Mouse (Mus musculus): Measurements from ENCODE around the gene Lpin1. TPM values are rescaled to one million over a fixed set of nuclear protein-coding genes. Genes with fewer than 3 reads are reported as not detected.

Lpin1 gene
- polyA plus RNA-seq, 1 experiment from 2014 or later, result 6.4 TPM

DNA sequence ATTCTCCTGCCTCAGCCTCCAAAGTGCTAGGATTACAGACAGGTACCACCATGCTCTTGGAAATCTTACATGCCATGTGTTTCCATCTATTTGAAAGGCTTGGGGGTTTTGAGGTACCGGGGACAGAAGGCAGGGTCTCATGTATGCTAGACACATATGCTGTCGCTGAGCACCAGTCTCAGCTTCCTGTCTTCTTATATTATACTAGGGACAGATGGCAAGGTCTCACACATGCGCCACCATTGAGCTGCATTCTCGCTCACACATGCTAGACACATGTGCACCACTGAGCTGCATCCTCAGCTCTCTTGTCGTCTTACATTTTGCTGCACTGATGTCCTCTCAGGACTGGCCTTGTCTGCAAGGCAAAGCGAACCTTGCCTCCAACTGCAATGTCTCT lies 8.7 kb upstream of the Lpin1 start:
- DNase-seq (ENCODE audit: low spot score), result no peak

DNA sequence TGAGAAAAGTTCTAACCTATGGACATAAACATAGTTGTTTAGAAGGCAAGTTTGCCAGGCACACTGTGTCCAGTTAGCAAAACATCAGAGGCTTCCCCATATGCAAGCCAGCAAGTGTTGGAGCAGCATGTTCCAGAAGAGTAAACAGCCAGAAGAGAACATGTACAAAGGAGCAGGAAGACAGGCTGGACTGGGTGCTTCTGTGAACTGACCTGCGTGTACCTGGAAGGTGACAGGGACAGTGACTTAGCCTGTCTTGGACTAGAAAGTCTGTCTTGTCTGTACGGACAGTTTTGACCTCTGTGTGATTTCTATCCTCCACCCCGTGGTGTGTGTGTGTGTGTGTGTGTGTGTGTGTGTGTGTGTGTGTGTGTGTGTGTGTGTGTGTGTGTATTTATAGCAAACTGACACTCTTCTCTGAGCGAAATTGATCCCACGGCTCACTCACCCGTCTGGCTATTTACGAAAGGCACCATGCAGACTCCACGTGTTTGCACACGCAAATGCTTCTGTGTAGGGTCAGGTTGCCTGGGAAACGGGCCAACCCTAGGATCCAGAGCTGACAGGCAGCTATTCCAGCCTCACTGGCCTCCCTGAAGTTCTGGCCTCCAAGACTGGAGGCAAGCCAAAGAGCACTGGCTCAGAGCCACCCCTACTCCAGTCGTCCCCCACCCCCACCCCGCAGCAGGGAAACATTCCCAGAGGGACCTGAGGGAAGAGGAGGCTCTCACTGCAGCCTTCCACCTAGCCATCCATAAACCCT lies 7.9 kb upstream of the Lpin1 start:
- no peak for DNase-seq (ENCODE audit: low spot score)

DNA sequence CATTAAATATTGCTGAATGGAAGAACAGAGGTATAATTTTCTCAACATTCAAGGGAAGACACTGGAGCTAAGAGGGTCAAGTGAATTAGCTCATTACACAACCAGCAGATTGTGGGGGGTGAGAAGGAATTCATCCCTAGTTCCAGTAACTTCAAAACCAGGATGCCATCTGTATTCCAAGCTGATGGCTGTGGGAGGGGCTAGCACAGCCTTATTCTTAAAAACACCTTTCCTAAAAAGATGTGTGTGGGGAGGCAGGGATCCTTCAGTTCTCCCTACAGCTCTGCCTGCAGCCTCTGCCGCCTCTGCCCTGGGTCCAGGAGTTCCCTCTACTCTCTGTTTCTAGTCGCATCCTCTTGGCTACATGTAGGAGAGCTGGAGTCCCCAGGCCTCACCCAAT lies 5.0 kb upstream of the Lpin1 start:
- DNase-seq (ENCODE audit: low spot score), result no peak

DNA sequence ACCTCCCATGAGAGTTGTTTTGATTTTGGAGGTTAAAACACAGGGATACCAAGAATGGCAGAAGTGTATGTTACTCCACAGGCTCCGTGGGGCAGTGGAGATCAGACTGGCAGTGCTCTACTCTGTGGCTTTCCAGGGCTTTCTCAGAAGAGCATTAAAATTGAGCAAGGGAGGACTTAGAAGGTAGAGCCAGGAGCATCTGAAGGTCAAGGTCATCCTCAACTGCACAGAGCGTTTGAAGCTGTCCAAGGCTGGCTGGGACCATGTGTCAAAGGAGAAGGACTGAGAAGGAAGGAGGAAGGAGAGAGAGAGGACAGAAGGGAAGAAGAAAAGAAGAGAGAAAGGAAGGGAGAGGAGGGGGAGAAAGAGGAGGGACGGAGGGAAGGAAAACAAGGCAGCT lies 3.8 kb upstream of the Lpin1 start:
- no peak for DNase-seq (ENCODE audit: low spot score)

DNA sequence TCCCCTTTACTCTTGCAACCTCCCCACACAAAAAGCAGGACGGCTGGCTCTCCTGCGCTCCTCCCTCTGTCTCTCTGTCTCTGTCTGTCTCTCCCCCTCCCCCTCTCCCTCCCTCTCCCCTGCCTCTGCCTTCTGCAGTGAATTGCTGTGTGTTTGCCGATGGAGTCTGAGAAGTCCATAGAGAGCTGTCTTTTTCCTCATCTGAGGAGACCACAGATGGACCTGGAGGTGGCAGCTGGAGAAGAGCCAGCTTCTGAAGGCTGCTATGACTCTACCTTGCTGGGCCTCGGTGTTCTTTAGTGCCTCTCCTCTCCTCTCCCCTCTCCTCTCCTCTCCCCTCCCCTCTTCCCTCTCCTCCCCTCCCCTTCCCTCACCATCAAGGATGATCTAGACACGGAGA lies 5.1 kb downstream of the Lpin1 start:
- no peak for DNase-seq (ENCODE audit: low spot score)

GRCm38 (mm10) chr12:16602271-16602670 lies 8.5 kb downstream of the Lpin1 start:
- DNase-seq (ENCODE audit: low spot score), result no peak

DNA sequence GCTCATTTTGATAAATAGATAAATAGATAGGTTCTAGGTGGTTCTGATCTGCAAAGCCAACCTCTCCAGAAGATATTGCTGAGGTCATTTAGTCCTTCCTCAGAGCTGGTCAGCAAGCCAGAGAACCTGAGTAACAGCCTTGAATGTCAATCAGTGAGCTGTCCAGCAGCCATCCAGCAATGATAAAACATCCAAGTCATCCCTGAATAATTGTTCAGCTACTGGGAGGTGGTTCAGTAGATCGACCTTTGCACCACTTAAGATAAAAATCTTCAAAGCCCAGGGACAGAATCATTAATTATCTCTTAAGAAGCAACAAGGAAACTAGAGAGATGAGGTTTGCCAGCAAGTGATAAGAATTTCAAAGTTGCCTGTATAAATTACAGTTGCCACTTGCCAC lies 10.4 kb downstream of the Lpin1 start:
- DNase-seq (ENCODE audit: low spot score), result no peak

GRCm38 (mm10) chr12:16599359-16599758 lies 11.4 kb downstream of the Lpin1 start:
- DNase-seq (ENCODE audit: low spot score), result no peak

GRCm38 (mm10) chr12:16593761-16594160 lies 17.0 kb downstream of the Lpin1 start:
- no peak for DNase-seq (ENCODE audit: low spot score)

DNA sequence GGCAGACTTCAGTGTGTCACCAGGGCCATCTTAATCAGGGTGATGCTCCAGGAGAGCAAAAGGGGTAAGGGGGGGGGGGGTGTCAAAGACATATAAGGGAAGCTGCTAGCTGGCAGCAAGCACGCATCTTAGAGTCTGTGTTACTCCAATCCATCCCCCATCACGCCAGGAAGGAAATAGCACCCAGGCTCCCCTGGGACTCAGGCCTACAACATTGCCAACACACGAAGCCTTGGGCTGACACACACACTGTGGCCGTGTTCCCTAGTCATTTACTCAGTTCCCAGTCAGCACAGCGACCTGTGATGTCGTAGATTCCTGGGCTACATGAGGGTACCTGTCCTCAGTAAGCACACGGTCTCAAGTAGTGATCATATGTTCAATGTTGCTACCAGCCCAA lies 17.8 kb downstream of the Lpin1 start:
- DNase-seq (ENCODE audit: low spot score), result no peak

DNA sequence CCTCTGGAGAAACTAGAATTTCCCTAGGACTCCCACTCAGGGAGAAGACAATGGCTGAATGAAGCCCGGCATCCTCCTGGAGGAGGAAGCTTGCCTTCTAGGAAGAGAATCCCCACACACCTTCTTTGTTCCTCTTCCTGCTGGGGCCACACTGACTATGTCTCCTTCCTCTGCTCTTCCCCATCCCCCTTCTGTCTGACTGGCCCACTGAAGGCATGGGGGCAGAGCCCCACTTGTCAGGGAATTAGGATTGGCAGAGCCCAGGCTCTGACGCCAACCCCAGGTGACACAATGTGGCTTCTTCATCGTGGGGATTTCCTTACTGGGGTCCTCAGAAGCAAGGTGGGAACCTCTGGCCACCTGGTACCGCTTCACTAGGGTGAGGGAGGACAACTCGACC lies 18.3 kb downstream of the Lpin1 start:
- no peak for DNase-seq (ENCODE audit: low spot score)

DNA sequence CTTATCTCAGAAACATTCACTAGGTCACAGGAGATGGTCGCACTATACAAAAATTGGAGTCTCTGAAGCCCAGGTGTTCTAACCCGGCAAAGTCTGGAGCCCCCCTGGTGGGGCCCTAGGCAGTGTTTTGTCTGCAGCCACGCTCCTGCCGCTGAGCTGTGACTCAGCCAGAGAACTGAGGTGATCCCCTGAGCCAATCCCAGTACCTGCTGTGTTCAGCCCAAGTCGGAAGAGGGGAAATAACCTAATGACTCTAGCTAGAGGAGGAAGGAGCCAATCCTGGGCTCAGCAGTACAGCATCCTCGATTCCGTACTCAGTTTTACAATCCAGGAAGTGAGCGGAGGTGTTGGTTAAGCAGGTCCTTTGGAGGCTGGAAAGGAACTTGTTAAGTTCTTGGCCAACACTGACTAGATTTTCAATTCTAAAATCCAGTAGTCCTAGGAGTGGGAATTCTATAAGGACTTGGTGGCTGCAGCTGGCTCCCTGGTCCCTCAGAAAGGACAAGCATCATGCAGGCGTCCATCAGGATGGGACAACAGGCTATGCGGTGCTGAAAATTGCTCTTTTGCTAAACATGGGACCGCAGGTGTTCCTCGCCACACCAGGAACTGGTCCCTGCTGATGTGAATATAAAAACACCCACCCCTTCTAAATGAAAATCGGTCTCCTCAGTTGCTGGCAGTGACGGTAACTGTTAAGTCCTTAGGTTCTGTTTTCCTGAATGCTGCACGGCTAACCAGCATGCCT lies 19.1 kb downstream of the Lpin1 start:
- peak; percentile 93 for DNase-seq (ENCODE audit: low spot score)

GRCm38 (mm10) chr12:16589966-16590365 lies 20.8 kb downstream of the Lpin1 start:
- no peak for DNase-seq (ENCODE audit: low spot score)

DNA sequence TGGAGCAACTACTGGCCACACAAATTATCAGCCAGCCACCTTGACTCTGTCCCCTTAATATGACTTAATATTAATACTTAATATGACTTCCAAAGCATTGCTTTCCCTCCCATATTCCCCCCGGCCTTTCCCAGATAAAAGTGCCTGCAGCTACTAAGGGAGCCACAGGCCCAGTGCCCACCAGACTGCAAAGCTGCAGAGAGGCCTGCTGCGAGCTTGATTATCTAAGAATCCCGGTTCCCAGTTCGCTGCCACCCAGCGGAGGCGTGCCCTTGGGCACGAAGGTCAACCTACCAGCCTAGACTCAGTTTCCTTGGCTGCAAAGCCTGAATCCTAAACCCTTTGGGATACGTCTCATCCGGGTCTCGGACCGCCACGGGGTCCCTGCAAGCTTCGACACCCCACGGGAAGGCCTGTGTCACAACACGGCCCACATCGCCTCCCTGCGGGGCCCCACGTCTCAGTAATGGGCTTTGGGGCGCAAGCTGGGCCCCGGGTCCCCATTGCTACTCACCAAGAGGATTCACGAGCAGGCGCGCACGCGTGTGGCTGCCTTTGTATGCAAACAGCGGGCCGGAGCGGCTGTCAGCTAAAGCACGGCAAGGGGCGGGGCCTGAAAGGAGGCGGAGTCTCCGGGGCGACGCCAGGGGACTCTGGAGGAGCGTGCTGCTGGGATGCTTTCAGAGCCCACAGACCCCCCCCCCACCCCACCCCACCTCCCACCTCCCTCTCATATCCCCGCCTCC lies 21.4 kb downstream of the Lpin1 start:
- DNase-seq (ENCODE audit: low spot score), result peak; percentile 95

DNA sequence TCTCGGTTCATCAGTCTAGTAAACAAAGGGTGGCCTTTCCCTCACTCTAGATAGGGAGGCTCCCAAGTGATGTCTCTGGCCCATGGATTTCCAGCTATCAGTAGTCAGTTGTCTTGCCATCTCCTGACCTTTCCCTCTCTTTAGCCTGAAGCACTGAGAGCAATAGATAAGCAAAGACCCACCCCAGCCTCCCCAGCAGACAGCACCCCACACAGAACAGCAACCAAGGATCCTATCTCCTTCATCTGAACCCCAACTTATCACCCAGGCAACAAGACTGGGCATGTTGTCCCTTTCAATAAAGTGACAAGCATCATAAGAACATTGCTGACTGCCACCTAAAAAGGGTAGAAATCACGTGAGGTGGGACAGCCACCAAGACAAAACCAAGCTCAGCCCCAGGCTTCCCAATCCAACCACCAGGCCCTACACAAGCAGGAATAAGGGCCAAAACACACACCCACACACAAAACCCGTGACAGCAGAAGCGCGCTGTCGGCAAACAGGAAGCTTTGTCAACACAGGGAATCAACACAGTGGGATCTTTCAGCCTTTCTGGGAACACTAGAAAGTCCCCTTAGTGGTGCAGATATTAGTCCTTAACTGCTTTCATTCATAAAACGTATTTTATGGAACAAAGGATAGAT lies 22.2 kb downstream of the Lpin1 start:
- DNase-seq (ENCODE audit: low spot score), result no peak

- no peak for DNase-seq (ENCODE audit: low spot score)
These were observed 23.0 kb downstream of the Lpin1 start for GRCm38 (mm10) chr12:16587767-16588166.

DNA sequence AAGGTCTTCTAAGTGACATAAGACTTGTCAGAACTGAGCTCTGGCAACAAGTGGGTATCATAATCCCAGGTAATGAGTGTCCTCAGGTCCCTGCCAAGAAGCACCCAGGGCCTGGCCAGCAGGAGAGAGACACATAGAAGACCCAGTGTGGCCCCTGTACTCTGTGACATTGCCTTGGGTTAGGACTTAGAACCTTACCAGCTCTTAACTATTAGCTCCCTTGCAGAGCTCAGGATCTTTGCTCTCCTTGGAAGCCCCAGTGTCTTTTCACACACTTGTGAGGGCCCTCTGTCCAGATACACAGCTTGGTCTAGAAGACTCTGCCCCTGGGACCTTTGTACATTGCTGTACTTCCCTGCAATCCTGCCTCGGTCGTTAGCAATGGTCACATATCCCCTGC lies 23.7 kb downstream of the Lpin1 start:
- no peak for DNase-seq (ENCODE audit: low spot score)

DNA sequence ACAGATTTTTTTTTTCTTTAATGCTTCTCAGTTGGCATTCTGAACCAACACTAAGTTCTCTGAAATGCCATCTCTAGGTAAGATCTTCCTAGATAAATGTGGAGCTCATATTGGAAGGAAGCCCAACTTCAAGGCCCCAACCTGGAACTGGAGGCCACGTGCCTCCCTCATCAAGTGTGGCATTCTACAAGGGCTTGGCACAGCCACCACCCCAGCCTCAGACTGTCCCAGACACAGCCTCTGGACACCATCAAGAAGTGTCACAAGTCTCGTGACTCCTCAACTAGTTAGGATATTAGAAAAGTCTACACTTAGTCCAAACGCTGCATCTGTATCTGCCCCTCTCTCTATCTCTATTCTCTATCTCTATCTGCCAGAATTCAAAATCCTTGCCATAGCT lies 25.8 kb downstream of the Lpin1 start:
- DNase-seq (ENCODE audit: low spot score), result no peak

DNA sequence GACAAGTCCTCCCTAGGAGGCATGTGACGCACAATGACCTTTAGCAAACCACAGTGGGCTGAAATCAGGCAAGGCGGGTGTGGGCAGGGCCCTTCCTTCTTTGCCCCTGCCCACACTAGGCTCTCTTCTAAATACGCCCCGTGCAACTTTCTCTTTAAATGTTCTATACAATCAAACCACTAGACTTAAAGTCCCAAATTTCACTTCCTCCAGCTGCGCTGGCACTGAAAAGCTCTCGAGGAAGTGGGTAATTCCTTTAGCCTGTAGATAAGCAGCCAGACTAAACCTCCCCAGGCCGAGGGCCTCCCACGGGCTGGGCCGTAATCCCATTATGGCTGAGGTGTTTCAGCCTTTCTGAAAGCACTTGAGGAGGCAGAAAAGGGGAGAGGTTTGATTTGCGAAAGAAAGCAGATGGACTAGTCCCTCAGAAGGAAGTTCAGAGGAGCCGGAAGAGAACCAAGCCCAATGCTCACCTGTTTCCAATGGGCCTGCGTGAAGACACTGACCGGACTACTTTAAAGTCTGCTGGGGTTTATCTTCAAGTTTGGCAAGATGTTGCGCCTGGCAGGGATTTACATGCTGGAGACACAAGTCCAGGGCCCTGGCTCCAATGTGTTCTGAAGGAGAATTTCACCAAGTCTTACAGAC lies 26.6 kb downstream of the Lpin1 start:
- DNase-seq (ENCODE audit: low spot score), result peak; percentile 52

DNA sequence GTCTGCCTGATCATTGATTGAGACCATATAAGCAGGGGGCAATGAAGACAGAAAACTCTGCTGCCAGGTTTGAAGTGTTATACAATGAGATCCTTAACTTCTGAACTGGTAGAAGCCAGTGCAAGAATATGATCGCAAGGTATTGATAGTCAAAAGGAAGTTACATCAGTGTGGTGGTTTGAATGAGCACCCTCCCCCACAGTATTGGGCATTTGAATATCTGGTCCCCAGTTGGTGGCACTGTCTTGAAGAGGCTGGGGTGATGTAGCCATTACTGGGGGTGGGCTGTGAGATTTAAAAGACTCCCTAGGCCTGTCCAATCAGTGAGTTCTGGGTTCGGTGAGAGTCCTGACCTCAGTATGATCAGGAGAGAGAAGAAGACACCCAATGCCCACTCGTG lies 27.5 kb downstream of the Lpin1 start:
- no peak for DNase-seq (ENCODE audit: low spot score)

GRCm38 (mm10) chr12:16580306-16580705 lies 30.5 kb downstream of the Lpin1 start:
- DNase-seq (ENCODE audit: low spot score), result no peak
